Mouse (Mus musculus): ENCODE measurements around the gene Met.

- peak; percentile 0; the same call in 1 of the 2 replicates for TF ChIP-seq CTCF (IDR thresholded peaks at IDR 0.05; ENCODE audit: low read depth)
- no peak for TF ChIP-seq EP300 (optimal IDR thresholded peaks at IDR 0.05)
These were observed 120.4 kb downstream of the Met start for GRCm38 (mm10) chr6:17583982-17584381.
